Mouse (Mus musculus): ENCODE data around the gene Ms4a8a. TPM values are rescaled to one million over a fixed set of nuclear protein-coding genes. Genes with fewer than 3 reads are reported as not detected.
"Not testable (repeated sequence)": the region's sequence is repeated elsewhere in the genome, so short reads cannot be mapped to it uniquely, and the experiment has no call there.

Gene Ms4a8a
- 37.6 and 39.5 TPM in 2 replicates for polyA plus RNA-seq (2015; fragmentation: Nextera tagmentation; extraction: Ambion mirVana)

- H3K27me3 ChIP-seq (replicated peaks; ENCODE audit: control insufficient read depth, insufficient read depth, low read length): no peaks in the 10 kb centered on the region
- no peaks in the 10 kb centered on the region for H3K4me1 ChIP-seq (ENCODE audit: control insufficient read depth, insufficient read depth, low read length)
- no peaks in the 10 kb centered on the region for H3K36me3 ChIP-seq (ENCODE audit: control insufficient read depth, insufficient read depth, low read length)
- H3K4me2 ChIP-seq (ENCODE audit: low read depth, low read length): peak within 1 kb of the TSS; percentile 13
- ATAC-seq: peak; percentile 92
- 62% methylated on average over 4 of the region's 4 CpGs for WGBS
- H3K4me3 ChIP-seq (ENCODE audit: low read length): peak within 1 kb of the TSS; percentile 14
- no peaks in the 10 kb centered on the region for H3K9me3 ChIP-seq (ENCODE audit: control insufficient read depth, low read length)
- H3K27ac ChIP-seq (ENCODE audit: low read length): peak within 1 kb of the TSS; percentile 55; the same call in 1 of the 2 replicates
- no peak within 1 kb of the TSS for H3K9ac ChIP-seq (ENCODE audit: low read depth, low read length)
Measured at GRCm38 (mm10) chr19:11080934-11081333, at the start of gene Ms4a8a. TSS of gene Ms4a8a (minus strand) at chr19:11081102.

- Histone ChIP-seq H3K36me3 (ENCODE audit: control insufficient read depth, insufficient read depth, low read length) (no peaks in the 10 kb centered on the region), H3K4me3 (ENCODE audit: low read length) (no peak overlapping the region), H3K27ac (ENCODE audit: low read length) (no peak overlapping the region), H3K9me3 (ENCODE audit: control insufficient read depth, low read length) (no peaks in the 10 kb centered on the region), H3K4me2 (ENCODE audit: low read depth, low read length) (no peak overlapping the region), H3K27me3 (replicated peaks; ENCODE audit: control insufficient read depth, insufficient read depth, low read length) (no peaks in the 10 kb centered on the region), H3K4me1 (ENCODE audit: control insufficient read depth, insufficient read depth, low read length) (no peaks in the 10 kb centered on the region), H3K9ac (ENCODE audit: low read depth, low read length) (no peak overlapping the region)
- ATAC-seq: no peak
- whole genome bisulfite sequencing: 91% methylated on average over 1 of the region's 1 CpGs
Measured at GRCm38 (mm10) chr19:11129702-11130101, 48.8 kb upstream of the Ms4a8a start.

GRCm38 (mm10) chr19:11121016-11121420, 40.1 kb upstream of the Ms4a8a start:
- ATAC-seq: peak; percentile 99
- H3K9me3 ChIP-seq (ENCODE audit: control insufficient read depth, low read length); H3K27ac ChIP-seq (ENCODE audit: low read length); H3K4me1 ChIP-seq (ENCODE audit: control insufficient read depth, insufficient read depth, low read length); H3K36me3 ChIP-seq (ENCODE audit: control insufficient read depth, insufficient read depth, low read length); H3K27me3 ChIP-seq (replicated peaks; ENCODE audit: control insufficient read depth, insufficient read depth, low read length): not testable (repeated sequence)
- Histone ChIP-seq H3K9ac (ENCODE audit: low read depth, low read length) (peak overlapping the region; percentile 66), H3K4me2 (ENCODE audit: low read depth, low read length) (peak overlapping the region; percentile 43; the same call in 1 of the 2 replicates), H3K4me3 (ENCODE audit: low read length) (peak overlapping the region; percentile 40)
- WGBS: 3% methylated on average over 16 of the region's 38 CpGs

GRCm38 (mm10) chr19:11119338-11119737, 38.4 kb upstream of the Ms4a8a start:
- Histone ChIP-seq H3K27me3 (replicated peaks; ENCODE audit: control insufficient read depth, insufficient read depth, low read length) (no peaks in the 10 kb centered on the region), H3K36me3 (ENCODE audit: control insufficient read depth, insufficient read depth, low read length) (no peaks in the 10 kb centered on the region), H3K4me2 (ENCODE audit: low read depth, low read length) (no peak overlapping the region), H3K4me1 (ENCODE audit: control insufficient read depth, insufficient read depth, low read length) (no peaks in the 10 kb centered on the region), H3K4me3 (ENCODE audit: low read length) (no peak overlapping the region), H3K9ac (ENCODE audit: low read depth, low read length) (no peak overlapping the region), H3K27ac (ENCODE audit: low read length) (no peak overlapping the region), H3K9me3 (ENCODE audit: control insufficient read depth, low read length) (no peaks in the 10 kb centered on the region)
- 89% methylated on average over 2 of the region's 2 CpGs for WGBS
- ATAC-seq: no peak

DNA sequence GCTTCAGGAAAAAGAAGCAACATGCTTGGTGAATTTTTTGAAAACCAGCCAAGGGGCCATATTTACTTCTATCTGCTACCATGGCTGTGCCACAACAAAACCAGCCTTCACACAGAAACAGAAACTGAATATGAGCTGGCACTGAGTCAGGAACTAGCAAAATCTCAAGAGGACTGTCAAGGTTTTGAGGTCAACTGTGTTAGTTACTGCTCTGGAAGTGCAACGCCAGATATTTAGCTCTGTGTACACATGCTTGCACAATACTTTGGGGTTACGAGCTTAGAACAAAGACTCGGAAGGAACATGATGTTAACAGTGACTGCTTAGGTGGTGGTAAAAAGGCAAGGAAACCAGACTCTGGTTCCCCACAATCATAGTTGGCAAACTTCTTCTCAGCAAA, 26.8 kb upstream of the Ms4a8a start:
- ATAC-seq: no peak
- WGBS: 64% methylated on average over 3 of the region's 3 CpGs
- Histone ChIP-seq H3K4me3 (ENCODE audit: low read length) (no peak overlapping the region), H3K27ac (ENCODE audit: low read length) (no peak overlapping the region), H3K4me1 (ENCODE audit: control insufficient read depth, insufficient read depth, low read length) (no peaks in the 10 kb centered on the region), H3K9me3 (ENCODE audit: control insufficient read depth, low read length) (no peaks in the 10 kb centered on the region), H3K9ac (ENCODE audit: low read depth, low read length) (no peak overlapping the region), H3K4me2 (ENCODE audit: low read depth, low read length) (no peak overlapping the region), H3K36me3 (ENCODE audit: control insufficient read depth, insufficient read depth, low read length) (no peaks in the 10 kb centered on the region), H3K27me3 (replicated peaks; ENCODE audit: control insufficient read depth, insufficient read depth, low read length) (no peaks in the 10 kb centered on the region)

DNA sequence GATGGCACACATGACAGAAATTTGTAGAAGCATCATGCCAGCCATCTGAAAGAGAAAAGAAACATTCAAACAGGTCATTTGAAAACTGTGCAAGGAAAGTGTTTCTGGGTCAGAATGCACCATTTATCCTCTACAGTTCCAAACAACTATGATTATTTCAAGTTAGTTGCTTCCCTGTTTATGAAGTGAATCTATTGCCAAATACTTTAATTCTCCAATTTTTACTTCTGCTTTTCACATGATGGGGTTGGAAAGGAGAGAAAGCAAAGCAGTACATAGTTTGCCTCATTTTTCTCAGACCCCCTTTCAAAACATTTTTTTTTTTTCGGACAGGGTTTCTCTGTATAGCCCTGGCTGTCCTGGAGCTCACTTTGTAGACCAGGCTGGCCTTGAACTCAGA, 21.0 kb upstream of the Ms4a8a start:
- no peak overlapping the region for H3K27ac ChIP-seq (ENCODE audit: low read length)
- no peak overlapping the region for H3K4me2 ChIP-seq (ENCODE audit: low read depth, low read length)
- H3K9me3 ChIP-seq (ENCODE audit: control insufficient read depth, low read length): no peaks in the 10 kb centered on the region
- ATAC-seq: no peak
- no peak overlapping the region for H3K9ac ChIP-seq (ENCODE audit: low read depth, low read length)
- no peaks in the 10 kb centered on the region for H3K4me1 ChIP-seq (ENCODE audit: control insufficient read depth, insufficient read depth, low read length)
- H3K4me3 ChIP-seq (ENCODE audit: low read length): no peak overlapping the region
- H3K27me3 ChIP-seq (replicated peaks; ENCODE audit: control insufficient read depth, insufficient read depth, low read length): no peaks in the 10 kb centered on the region
- 78% methylated on average over 1 of the region's 1 CpGs for WGBS
- H3K36me3 ChIP-seq (ENCODE audit: control insufficient read depth, insufficient read depth, low read length): no peaks in the 10 kb centered on the region

DNA sequence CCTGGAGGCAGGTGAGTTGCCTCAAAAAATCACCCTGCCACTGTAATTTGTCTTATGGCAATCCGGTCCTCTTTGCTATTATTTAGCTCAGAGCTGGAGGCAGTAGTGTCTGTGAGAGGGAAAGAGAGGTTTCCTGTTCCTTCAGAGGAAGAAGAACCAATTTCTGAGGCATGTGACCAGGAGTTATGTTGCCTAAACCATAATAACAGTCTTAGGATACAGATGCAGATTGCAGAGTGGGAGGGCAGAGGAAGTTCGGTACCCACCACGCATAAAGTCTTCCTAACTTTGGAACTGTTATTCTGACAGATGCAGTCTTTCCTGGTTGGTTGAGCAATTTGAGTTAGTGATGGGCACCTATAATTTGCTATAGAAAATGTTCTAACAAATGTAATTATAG, 17.5 kb upstream of the Ms4a8a start:
- no peak overlapping the region for H3K27ac ChIP-seq (ENCODE audit: low read length)
- no peak for ATAC-seq
- no peaks in the 10 kb centered on the region for H3K36me3 ChIP-seq (ENCODE audit: control insufficient read depth, insufficient read depth, low read length)
- no peak overlapping the region for H3K9ac ChIP-seq (ENCODE audit: low read depth, low read length)
- no peaks in the 10 kb centered on the region for H3K27me3 ChIP-seq (replicated peaks; ENCODE audit: control insufficient read depth, insufficient read depth, low read length)
- no peak overlapping the region for H3K4me2 ChIP-seq (ENCODE audit: low read depth, low read length)
- H3K4me1 ChIP-seq (ENCODE audit: control insufficient read depth, insufficient read depth, low read length): no peaks in the 10 kb centered on the region
- WGBS: 76% methylated on average over 3 of the region's 3 CpGs
- H3K9me3 ChIP-seq (ENCODE audit: control insufficient read depth, low read length): no peaks in the 10 kb centered on the region
- no peak overlapping the region for H3K4me3 ChIP-seq (ENCODE audit: low read length)

GRCm38 (mm10) chr19:11092131-11092530, 11.2 kb upstream of the Ms4a8a start:
- peak; percentile 77 for ATAC-seq
- not testable (repeated sequence) for H3K9ac ChIP-seq (ENCODE audit: low read depth, low read length); H3K9me3 ChIP-seq (ENCODE audit: control insufficient read depth, low read length); H3K4me1 ChIP-seq (ENCODE audit: control insufficient read depth, insufficient read depth, low read length); H3K27ac ChIP-seq (ENCODE audit: low read length); H3K27me3 ChIP-seq (replicated peaks; ENCODE audit: control insufficient read depth, insufficient read depth, low read length); H3K36me3 ChIP-seq (ENCODE audit: control insufficient read depth, insufficient read depth, low read length)
- Histone ChIP-seq H3K4me3 (ENCODE audit: low read length) (peak overlapping the region; percentile 44), H3K4me2 (ENCODE audit: low read depth, low read length) (peak overlapping the region; percentile 67)
- 3% methylated on average over 50 of the region's 50 CpGs for WGBS

GRCm38 (mm10) chr19:11070364-11070763, 10.5 kb downstream of the Ms4a8a start:
- peak; percentile 94 for ATAC-seq
- WGBS: 48% methylated on average over 3 of the region's 3 CpGs

DNA sequence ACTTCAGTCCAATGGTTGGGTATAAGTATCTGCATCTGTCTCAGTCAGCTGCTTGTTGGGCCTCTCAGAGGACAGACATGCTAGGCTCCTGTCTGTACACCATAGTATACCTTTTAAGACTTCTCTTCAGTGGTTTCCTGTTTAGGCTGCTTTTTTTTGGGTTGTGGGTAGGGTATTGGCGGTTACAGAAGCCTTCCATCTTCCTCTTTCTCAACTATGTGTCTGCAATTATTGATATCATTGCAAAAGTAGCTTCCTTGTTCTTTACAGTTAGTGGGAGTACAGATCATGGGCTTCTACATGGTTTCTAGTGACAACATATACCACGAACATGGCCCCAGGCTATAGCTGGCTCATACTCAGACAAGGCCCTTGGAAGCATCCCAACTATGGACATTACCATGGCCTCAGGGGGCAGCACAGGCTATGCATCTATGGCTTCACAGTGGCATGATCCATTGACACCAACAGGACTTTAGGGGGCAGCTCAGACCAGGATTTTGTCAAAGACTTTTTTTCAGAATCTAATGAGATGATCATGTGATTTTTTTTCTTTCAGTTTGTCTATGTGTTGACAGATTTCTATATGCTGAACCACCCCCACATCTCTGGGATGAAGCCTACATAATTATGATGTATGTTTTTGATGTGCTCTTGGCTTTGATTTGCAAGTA, 15.6 kb downstream of the Ms4a8a start:
- Histone ChIP-seq H3K9me3 (ENCODE audit: control insufficient read depth, low read length) (no peaks in the 10 kb centered on the region), H3K4me2 (ENCODE audit: low read depth, low read length) (no peak overlapping the region), H3K4me3 (ENCODE audit: low read length) (no peak overlapping the region), H3K27ac (ENCODE audit: low read length) (no peak overlapping the region), H3K36me3 (ENCODE audit: control insufficient read depth, insufficient read depth, low read length) (no peaks in the 10 kb centered on the region), H3K4me1 (ENCODE audit: control insufficient read depth, insufficient read depth, low read length) (peaks cover 4% of the 10 kb centered on the region; the same call in 1 of the 2 replicates), H3K9ac (ENCODE audit: low read depth, low read length) (no peak overlapping the region), H3K27me3 (replicated peaks; ENCODE audit: control insufficient read depth, insufficient read depth, low read length) (no peaks in the 10 kb centered on the region)
- no peak for ATAC-seq
- 85% methylated on average over 2 of the region's 2 CpGs for WGBS

More at GRCm38 (mm10) chr19:11070364-11070763, 10.5 kb downstream of the Ms4a8a start:
- H3K4me2 ChIP-seq (ENCODE audit: low read depth, low read length): no peak overlapping the region
- no peak overlapping the region for H3K4me3 ChIP-seq (ENCODE audit: low read length)
- peak overlapping the region; percentile 46; the same call in 1 of the 2 replicates for H3K27ac ChIP-seq (ENCODE audit: low read length)
- no peaks in the 10 kb centered on the region for H3K9me3 ChIP-seq (ENCODE audit: control insufficient read depth, low read length)
- H3K4me1 ChIP-seq (ENCODE audit: control insufficient read depth, insufficient read depth, low read length): peaks cover 7% of the 10 kb centered on the region
- no peaks in the 10 kb centered on the region for H3K36me3 ChIP-seq (ENCODE audit: control insufficient read depth, insufficient read depth, low read length)
- no peaks in the 10 kb centered on the region for H3K27me3 ChIP-seq (replicated peaks; ENCODE audit: control insufficient read depth, insufficient read depth, low read length)
- H3K9ac ChIP-seq (ENCODE audit: low read depth, low read length): no peak overlapping the region
